Mouse (Mus musculus) forebrain, embryonic 14.5 days (tissue): ENCODE results near the gene Zar1l. TPM values are rescaled to one million over a fixed set of nuclear protein-coding genes. Genes with fewer than 3 reads are reported as not detected.

ENCODE experiments used
- ATAC-seq: fragments of 200-750 bp; cut with Nextera tagmentation; 2 replicates; pipeline ENCODE4 v1.8.0; 2017; ENCODE audit warnings: mild to moderate bottlenecking, moderate library complexity
- DNase-seq: peaks from one replicate; pipeline ENCODE4 v3.0.0-alpha.2; 2015; ENCODE audit warnings: low spot score
- H3K27ac ChIP-seq: fragments of 300-500 bp; sonication (generic); 2 replicates; pipeline ENCODE4 v1.5.1; 2014; ENCODE audit warnings: low read depth, mild to moderate bottlenecking, control low read depth, low read length, moderate library complexity
- H3K27me3 ChIP-seq: fragments of 300-500 bp; sonication (generic); replicated peaks from 2 replicates; pipeline ENCODE4 v1.6.1; 2014; ENCODE audit warnings: low read length, control low read depth, mixed read lengths; ENCODE audit not compliant: control insufficient read depth, insufficient read depth
- H3K36me3 ChIP-seq: fragments of 300-500 bp; sonication (generic); 2 replicates; pipeline ENCODE4 v1.6.1; 2014; ENCODE audit warnings: low read length, control low read depth; ENCODE audit not compliant: control insufficient read depth, insufficient read depth
- H3K4me1 ChIP-seq: fragments of 300-500 bp; sonication (generic); 2 replicates; pipeline ENCODE4 v1.6.1; 2014; ENCODE audit warnings: antibody characterized with exemption, low read length, control low read depth; ENCODE audit not compliant: control insufficient read depth, insufficient read depth
- H3K4me2 ChIP-seq: fragments of 300-500 bp; sonication (generic); 2 replicates; pipeline ENCODE4 v1.6.1; 2014; ENCODE audit warnings: mild to moderate bottlenecking, control low read depth, low read length
- H3K4me3 ChIP-seq: fragments of 300-500 bp; sonication (generic); 2 replicates; pipeline ENCODE4 v1.5.1; 2014; ENCODE audit warnings: low read depth, low read length, control low read depth
- H3K9ac ChIP-seq: fragments of 300-500 bp; sonication (generic); 2 replicates; pipeline ENCODE4 v1.6.1; 2014; ENCODE audit warnings: mild to moderate bottlenecking, low read length, control low read depth, moderate library complexity
- H3K9me3 ChIP-seq: fragments of 300-500 bp; sonication (generic); replicated peaks from 2 replicates; pipeline ENCODE4 v1.6.1; 2016; ENCODE audit warnings: low read length, control low read depth, mixed read lengths; ENCODE audit not compliant: control insufficient read depth
- WGBS: fragments of 180-500 bp; shearing (Covaris S2); extraction: QIAGEN DNeasy Blood & Tissue Kit; methylation state at CpG from one replicate; pipeline ENCODE4 v1.1.7; 2014; 5-methylcytosine and 5-hydroxymethylcytosine counted together
- polyA plus RNA-seq: library from polyadenylated mRNA; unstranded; fragments of >200 nt; fragmentation: Nextera tagmentation; extraction: Ambion mirVana; gene quantifications from 2 replicates; pipeline ENCODE4 v1.2.1, GENCODE M21; 2014

The Zar1l gene
- polyA plus RNA-seq, 1 experiment from 2014 or later: not detected

DNA sequence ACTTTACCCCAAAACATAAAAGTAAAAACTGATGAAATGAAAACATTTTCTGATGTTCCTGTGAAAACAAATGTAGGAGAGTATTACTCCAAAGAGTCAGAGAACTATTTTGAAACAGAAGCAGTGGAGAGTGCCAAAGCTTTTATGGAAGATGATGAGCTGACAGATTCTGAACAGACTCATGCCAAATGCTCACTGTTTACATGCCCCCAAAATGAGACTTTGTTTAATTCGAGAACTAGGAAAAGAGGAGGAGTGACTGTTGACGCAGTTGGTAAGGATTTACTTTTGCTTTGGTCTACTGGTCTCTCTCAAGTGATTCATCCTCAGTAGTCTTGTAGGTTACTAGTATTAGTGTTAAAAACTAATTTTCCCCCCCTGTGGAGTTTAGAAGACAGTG lies 25.2 kb upstream of the Zar1l start:
- no peak for ATAC-seq
- H3K4me3 ChIP-seq: no peak overlapping the region
- DNase-seq: no peak
- H3K9me3 ChIP-seq: no peaks in the 10 kb centered on the region
- WGBS: 96% methylated on average over 2 of the region's 2 CpGs
- H3K9ac ChIP-seq: no peak overlapping the region
- no peak overlapping the region for H3K4me2 ChIP-seq
- no peaks in the 10 kb centered on the region for H3K4me1 ChIP-seq
- H3K36me3 ChIP-seq: peaks cover 18% of the 10 kb centered on the region
- no peaks in the 10 kb centered on the region for H3K27me3 ChIP-seq
- H3K27ac ChIP-seq: no peak overlapping the region

DNA sequence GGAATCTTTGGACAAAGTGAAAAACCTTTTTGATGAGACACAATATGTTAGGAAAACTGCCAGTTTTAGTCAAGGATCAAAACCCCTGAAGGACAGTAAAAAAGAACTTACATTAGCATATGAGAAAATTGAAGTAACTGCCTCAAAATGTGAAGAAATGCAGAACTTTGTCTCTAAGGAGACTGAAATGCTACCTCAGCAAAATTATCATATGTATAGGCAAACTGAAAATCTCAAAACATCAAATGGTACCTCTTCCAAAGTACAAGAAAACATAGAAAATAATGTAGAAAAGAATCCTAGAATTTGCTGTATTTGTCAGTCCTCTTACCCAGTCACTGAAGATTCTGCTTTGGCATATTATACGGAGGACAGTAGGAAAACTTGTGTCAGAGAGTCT lies 23.3 kb upstream of the Zar1l start:
- Histone ChIP-seq H3K27me3 (no peaks in the 10 kb centered on the region), H3K27ac (no peak overlapping the region), H3K9ac (no peak overlapping the region), H3K4me3 (no peak overlapping the region), H3K9me3 (no peaks in the 10 kb centered on the region), H3K4me1 (no peaks in the 10 kb centered on the region), H3K36me3 (peaks cover 20% of the 10 kb centered on the region), H3K4me2 (no peak overlapping the region)
- ATAC-seq: no peak
- DNase-seq: no peak
- 95% methylated on average over 1 of the region's 1 CpGs for WGBS

DNA sequence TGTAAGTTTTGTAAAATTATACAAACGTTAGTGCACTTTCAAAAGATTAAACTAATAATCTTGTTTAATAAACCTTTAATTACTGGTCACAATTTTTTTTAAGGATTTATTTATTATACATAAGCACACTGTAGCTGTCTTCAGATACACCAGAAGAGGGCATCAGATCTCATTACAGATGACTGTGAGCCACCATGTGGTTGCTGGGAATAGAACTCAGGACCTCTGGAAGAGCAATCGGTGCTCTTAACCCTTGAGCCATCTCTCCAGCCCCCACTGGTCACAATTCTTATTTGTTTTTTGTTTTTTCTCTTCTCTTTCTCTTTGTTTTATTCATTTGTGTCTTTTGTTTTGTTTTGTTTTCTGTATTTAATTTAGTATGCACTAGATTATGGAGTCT lies 7.3 kb upstream of the Zar1l start:
- no peak for ATAC-seq
- H3K36me3 ChIP-seq: no peaks in the 10 kb centered on the region

DNA sequence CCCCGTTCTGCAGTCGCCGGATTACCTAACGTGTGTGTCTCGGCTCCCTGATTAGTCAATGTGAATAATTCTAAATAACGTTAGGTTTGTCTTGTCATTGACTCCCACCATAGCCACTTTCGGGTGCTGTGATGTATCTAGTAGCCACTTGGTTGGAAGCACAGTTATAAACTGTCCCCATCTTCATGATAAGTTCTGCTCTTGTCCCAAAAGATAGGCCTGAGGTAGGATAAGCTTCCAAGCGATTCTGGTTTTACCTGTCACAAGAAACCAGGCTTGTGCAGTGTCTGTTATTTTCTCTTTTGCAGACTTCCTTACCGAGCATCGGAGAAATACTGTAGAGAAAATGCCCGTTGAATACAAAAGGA lies 4.9 kb upstream of the Zar1l start:
- Histone ChIP-seq H3K9ac (peak overlapping the region; percentile 83), H3K27me3 (no peaks in the 10 kb centered on the region), H3K36me3 (no peaks in the 10 kb centered on the region), H3K4me3 (peak overlapping the region; percentile 71), H3K4me2 (peak overlapping the region; percentile 73), H3K9me3 (no peaks in the 10 kb centered on the region), H3K27ac (peak overlapping the region; percentile 44; the same call in 1 of the 2 replicates), H3K4me1 (no peaks in the 10 kb centered on the region; the same call in 1 of the 2 replicates)
- DNase-seq (no peak), ATAC-seq (peak; percentile 38; the same call in 1 of the 2 replicates)
- 5% methylated on average over 11 of the region's 11 CpGs for WGBS

More for the DNA sequence above, 7.3 kb upstream of the Zar1l start:
- no peak overlapping the region for H3K4me2 ChIP-seq
- 92% methylated on average over 2 of the region's 2 CpGs for WGBS
- H3K27ac ChIP-seq: no peak overlapping the region
- DNase-seq: no peak
- H3K4me3 ChIP-seq: no peak overlapping the region
- H3K4me1 ChIP-seq: no peaks in the 10 kb centered on the region; the same call in 1 of the 2 replicates
- H3K27me3 ChIP-seq: no peaks in the 10 kb centered on the region
- H3K9me3 ChIP-seq: no peaks in the 10 kb centered on the region
- H3K9ac ChIP-seq: no peak overlapping the region

DNA sequence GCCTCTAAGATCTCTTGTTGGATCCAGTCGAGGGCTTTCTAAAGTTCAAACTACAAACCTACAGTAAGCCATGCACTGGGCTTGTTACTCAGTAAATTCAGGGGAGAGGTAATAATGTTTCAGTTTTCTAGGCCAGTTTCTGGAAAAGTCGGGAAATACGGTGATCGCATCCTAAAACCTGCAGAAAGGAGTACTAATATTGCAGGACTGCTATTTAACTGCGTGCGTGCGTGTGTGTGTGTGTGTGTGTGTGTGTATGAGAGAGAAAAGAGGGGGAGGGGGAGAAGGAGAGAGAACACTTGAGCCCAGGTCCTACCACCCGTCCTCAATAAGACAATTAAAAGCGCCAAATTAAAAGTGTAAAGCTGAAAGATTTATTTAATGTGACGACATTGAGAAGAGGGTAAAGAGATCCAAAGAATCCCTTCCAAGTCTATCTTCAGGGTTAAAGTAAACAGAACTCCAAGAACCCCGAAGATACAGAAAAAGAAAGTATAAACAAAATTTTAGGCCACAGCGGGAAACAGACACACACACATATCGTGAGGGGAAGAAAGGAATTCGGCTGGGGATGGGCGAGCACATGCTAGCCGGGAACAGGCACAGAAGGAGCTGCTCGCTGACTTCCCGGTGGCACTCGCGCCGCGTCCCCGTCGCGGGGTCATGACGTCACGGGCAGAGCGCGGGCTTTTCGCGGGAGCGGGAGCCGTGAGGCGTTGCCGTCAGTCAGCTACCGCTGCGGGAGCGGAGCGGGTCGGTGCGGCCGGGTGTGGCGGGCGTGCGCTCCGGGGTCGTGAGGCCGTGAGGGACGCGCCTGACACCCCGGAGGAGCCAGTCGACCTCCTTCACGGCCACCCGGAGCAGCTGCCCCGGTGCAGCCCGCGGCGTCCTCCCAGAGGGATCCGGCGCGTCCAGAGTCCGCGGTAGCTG lies 4.2 kb upstream of the Zar1l start, which contains the start of gene Brca2:
Gene Brca2 (plus strand): TSS at position 694 of the 930 bp plus-strand sequence.
- H3K4me2 ChIP-seq: peak within 1 kb of the TSS; percentile 73
- WGBS: 6% methylated on average over 63 of the region's 63 CpGs
- H3K9ac ChIP-seq: peak within 1 kb of the TSS; percentile 83
- ATAC-seq: peak; percentile 96
- H3K4me3 ChIP-seq: peak within 1 kb of the TSS; percentile 71
- H3K27ac ChIP-seq: peak within 1 kb of the TSS; percentile 44
- H3K27me3 ChIP-seq: no peaks in the 10 kb centered on the region
- H3K9me3 ChIP-seq: no peaks in the 10 kb centered on the region
- no peaks in the 10 kb centered on the region for H3K36me3 ChIP-seq
- peak; percentile 94 for DNase-seq
- H3K4me1 ChIP-seq: no peaks in the 10 kb centered on the region; the same call in 1 of the 2 replicates

DNA sequence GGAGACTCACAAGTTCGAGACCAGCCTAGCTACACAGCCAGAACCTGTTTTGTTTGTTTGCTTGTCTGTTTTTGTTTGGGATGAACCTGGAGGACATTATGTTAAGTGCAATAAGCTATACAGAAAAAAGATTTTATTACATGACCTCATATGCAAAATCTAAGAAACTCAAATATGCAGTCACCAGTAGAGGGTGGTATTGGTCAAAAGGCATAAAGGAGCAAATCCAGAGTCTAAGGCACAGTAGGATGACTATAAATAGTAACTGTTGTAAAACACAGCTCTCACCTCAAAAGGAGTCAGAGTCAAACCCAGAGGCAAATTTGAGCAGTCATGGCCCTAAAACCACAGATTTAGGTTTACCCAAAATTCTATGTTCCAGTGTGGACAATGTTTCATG lies 1.6 kb upstream of the Zar1l start:
- Histone ChIP-seq H3K4me2 (no peak overlapping the region), H3K27ac (no peak overlapping the region), H3K4me3 (no peak overlapping the region), H3K36me3 (no peaks in the 10 kb centered on the region), H3K9me3 (no peaks in the 10 kb centered on the region), H3K27me3 (no peaks in the 10 kb centered on the region), H3K9ac (no peak overlapping the region), H3K4me1 (no peaks in the 10 kb centered on the region; the same call in 1 of the 2 replicates)
- 88% methylated on average over 1 of the region's 1 CpGs for WGBS
- DNase-seq: peak; percentile 17
- ATAC-seq: no peak

DNA sequence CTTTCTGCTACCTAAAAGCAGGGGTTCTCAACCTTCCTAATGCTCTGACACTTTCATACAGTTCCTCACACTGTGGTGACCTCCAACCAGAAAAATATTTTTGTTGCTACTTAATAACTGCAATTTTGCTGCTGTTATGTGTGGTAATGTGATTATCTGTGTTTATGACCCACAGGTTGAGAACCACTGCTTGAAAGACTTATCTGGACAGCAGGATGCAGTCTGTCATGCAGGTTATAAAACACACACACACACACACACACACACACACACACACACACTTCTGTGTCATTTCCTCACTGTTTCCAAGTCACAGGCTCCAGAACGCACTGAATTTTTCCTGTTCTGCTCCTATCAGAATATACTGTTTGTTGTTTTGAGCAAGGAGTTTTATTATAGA lies 3.9 kb downstream of the Zar1l start:
- no peak for ATAC-seq
- Histone ChIP-seq H3K4me3 (no peak overlapping the region), H3K9me3 (no peaks in the 10 kb centered on the region), H3K4me2 (no peak overlapping the region), H3K27ac (no peak overlapping the region), H3K4me1 (no peaks in the 10 kb centered on the region), H3K9ac (no peak overlapping the region), H3K36me3 (no peaks in the 10 kb centered on the region), H3K27me3 (no peaks in the 10 kb centered on the region)
- DNase-seq: no peak
- 97% methylated on average over 1 of the region's 1 CpGs for WGBS

DNA sequence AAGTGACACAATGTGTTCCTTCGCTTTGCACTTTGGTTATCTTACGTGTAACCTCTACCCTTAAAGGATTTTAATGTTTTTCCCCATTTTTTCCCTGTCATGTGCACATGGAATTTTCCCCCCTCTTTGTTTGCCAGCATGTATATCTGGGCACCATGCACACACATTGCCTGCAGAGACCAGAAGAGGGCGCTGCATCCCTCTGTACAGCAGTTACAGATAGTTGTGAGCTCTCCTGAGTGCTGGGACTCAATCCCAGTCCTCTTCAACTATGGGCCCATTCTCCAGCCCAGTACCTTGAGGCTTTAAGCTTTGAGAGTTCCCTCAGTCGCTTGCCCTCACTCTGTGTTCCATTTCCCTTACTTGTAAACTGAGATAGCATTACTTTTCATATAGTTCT lies 4.7 kb downstream of the Zar1l start:
- Histone ChIP-seq H3K9ac (no peak overlapping the region), H3K27ac (no peak overlapping the region), H3K4me3 (no peak overlapping the region), H3K9me3 (no peaks in the 10 kb centered on the region), H3K27me3 (no peaks in the 10 kb centered on the region), H3K36me3 (no peaks in the 10 kb centered on the region), H3K4me1 (no peaks in the 10 kb centered on the region), H3K4me2 (no peak overlapping the region)
- no peak for ATAC-seq
- DNase-seq: no peak
- 74% methylated on average over 4 of the region's 4 CpGs for WGBS
